Mouse (Mus musculus): ENCODE measurements around the gene Syngr3.

DNA sequence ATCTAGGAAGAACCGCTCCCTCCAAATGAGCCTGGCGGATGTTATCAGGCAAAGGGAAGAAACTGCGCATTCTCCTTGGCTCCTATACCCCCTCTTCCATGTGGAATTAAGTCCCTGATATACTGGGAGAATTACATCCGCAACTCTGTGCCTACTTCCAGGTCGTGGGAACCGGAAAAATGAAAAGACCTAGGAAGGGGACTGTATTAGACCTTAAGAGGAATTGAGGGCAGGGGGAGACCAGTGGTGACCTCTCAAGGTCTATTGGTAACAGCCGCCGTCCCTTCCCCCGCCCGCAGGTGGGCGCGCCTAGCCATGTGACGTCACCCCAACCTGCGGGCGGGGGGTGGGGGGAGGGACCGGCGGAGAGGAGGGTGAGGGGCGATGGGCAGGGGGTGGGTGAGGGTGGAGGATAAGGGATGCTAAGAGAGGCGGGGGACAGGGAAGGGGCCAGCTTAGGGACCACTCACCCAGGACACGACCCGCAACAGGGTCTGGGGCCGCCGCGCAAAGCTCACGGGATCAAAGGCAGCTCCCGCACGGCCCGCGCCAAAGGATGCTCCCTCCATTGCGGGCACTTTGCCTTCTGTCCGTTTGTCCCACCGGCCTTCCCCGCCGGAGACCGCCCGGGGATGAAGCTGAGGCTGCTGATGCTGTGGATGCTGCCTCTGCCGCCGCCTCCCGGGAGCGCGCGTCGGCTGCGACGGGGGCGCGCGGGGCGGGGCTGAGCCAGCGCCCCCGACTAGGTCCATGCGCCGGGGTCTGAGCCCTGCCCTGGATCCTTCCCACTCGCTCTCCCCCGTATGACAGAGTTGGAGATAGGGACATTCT, at the start of gene Syngr3:
- no peak for TF ChIP-seq POLR2A (IDR thresholded peaks at IDR 0.05; ENCODE audit: borderline replicate concordance, extremely low read depth, low read depth, low read length)
- no peak for TF ChIP-seq CTCF (IDR thresholded peaks at IDR 0.05; ENCODE audit: insufficient read depth, low read length)
